Mouse (Mus musculus) kidney, embryonic 16.5 days (tissue): ENCODE results near the gene Skp2. TPM values are rescaled to one million over a fixed set of nuclear protein-coding genes. Genes with fewer than 3 reads are reported as not detected.

Experiments
- ATAC-seq: fragments of 200-750 bp; cut with Nextera tagmentation; 2 replicates; pipeline ENCODE4 v1.8.0; 2017; ENCODE audit warnings: moderate TSS enrichment; ENCODE audit not compliant: low FRiP score, low TSS enrichment
- H3K27ac ChIP-seq: fragments of 300-500 bp; sonication (generic); 2 replicates; pipeline ENCODE4 v1.5.1; 2014; ENCODE audit warnings: low read length
- H3K27me3 ChIP-seq: fragments of 300-500 bp; sonication (generic); 2 replicates; pipeline ENCODE4 v1.6.1; 2014; ENCODE audit warnings: low read length, control low read depth, mixed read lengths; ENCODE audit not compliant: insufficient read depth
- H3K36me3 ChIP-seq: fragments of 300-500 bp; sonication (generic); 2 replicates; pipeline ENCODE4 v1.6.1; 2014; ENCODE audit warnings: low read length, control low read depth, mixed read lengths; ENCODE audit not compliant: insufficient read depth
- H3K4me1 ChIP-seq: fragments of 300-500 bp; sonication (generic); 2 replicates; pipeline ENCODE4 v1.6.1; 2014; ENCODE audit warnings: low read length, control low read depth, mixed read lengths; ENCODE audit not compliant: insufficient read depth
- H3K4me2 ChIP-seq: fragments of 300-500 bp; sonication (generic); replicated peaks from 2 replicates; pipeline ENCODE4 v1.6.1; 2014; ENCODE audit warnings: low read depth, low read length
- H3K4me3 ChIP-seq: fragments of 300-500 bp; sonication (generic); 2 replicates; pipeline ENCODE4 v1.5.1; 2014; ENCODE audit warnings: mild to moderate bottlenecking, low read length
- H3K9ac ChIP-seq: fragments of 300-500 bp; sonication (generic); replicated peaks from 2 replicates; pipeline ENCODE4 v1.6.1; 2014; ENCODE audit warnings: low read length
- H3K9me3 ChIP-seq: fragments of 300-500 bp; sonication (generic); 2 replicates; pipeline ENCODE4 v1.6.1; 2016; ENCODE audit warnings: low read length, control low read depth
- WGBS: fragments of 180-500 bp; shearing (Covaris S2); extraction: QIAGEN DNeasy Blood & Tissue Kit; methylation state at CpG from one replicate; pipeline ENCODE4 v1.1.7; 2014; 5-methylcytosine and 5-hydroxymethylcytosine counted together
- polyA plus RNA-seq: library from polyadenylated mRNA; unstranded; fragments of >200 nt; fragmentation: Nextera tagmentation; extraction: Ambion mirVana; gene quantifications from 2 replicates; pipeline ENCODE4 v1.2.1, GENCODE M21; 2015

Gene Skp2
- polyA plus RNA-seq, 1 experiment from 2014 or later: 74.8 TPM

- Histone ChIP-seq H3K27me3 (no peaks in the 10 kb centered on the region), H3K9me3 (no peaks in the 10 kb centered on the region), H3K27ac (no peak overlapping the region), H3K9ac (no peak overlapping the region), H3K4me1 (peaks cover 10% of the 10 kb centered on the region), H3K4me2 (peak overlapping the region; percentile 36), H3K4me3 (no peak overlapping the region), H3K36me3 (peaks cover 24% of the 10 kb centered on the region)
- ATAC-seq: peak; percentile 92
- WGBS: 19% methylated on average over 13 of the region's 13 CpGs
Measured at GRCm38 (mm10) chr15:9094366-9094750, 60.9 kb downstream of the Skp2 start.

DNA sequence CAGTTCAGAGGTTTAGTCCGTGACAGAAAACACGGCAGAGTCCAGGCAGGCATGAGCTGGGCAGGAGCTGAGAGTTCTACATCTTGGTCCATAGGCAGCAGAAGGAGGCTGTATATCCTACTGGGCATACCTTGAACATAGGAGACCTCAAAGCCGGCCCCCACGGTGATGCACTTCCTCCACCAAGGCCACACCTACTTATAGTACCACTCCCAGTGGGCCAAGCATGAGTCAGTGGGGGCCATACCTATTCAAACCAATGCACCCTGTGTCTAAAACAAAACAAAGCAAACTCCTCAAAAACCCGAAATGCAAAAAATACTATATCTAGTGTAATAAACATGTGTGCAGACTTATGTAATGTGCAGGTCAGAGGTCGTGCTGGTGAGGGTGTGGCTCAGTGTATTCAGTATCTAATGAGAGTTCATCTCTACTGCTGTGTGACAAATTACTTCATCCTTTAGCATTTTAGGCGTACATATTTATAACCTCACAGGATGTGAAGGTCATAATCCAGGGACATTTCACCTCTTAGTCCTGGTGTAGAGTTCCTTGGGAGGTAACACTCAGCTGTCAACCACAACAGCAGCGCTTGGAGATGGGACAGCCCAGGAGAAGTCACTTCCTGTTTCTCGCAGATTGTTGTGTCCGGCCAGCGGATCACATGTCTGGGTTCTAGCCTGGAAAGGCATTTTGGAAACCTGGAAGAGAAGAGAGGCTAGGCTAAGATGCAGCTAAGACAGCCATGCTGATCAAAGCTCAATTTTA is 61.4 kb downstream of the Skp2 start:
- H3K4me1 ChIP-seq: peaks cover 13% of the 10 kb centered on the region
- WGBS: 68% methylated on average over 11 of the region's 11 CpGs
- no peak overlapping the region for H3K9ac ChIP-seq

DNA sequence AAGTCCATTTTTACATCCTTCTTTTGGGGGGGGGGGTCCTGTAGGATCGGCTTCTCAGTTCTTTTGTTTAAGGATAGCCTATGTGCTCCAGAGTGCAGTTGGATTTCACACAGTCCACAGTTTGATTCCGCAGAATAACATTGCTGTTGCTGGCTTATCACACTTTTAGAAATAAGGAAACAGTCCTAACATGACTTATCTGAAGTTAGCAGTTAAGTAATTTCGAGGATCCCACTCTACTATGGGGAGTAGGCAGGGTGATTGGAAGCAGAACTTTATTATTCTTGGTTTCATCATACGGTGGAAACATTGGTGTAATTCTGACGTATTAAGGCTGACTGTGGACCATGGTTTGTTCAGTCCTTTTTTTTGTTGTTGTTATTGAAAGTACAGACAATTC is 64.6 kb downstream of the Skp2 start:
- Histone ChIP-seq H3K4me2 (no peak overlapping the region), H3K27me3 (no peaks in the 10 kb centered on the region), H3K36me3 (peaks cover 20% of the 10 kb centered on the region), H3K27ac (no peak overlapping the region), H3K9me3 (no peaks in the 10 kb centered on the region), H3K4me3 (no peak overlapping the region), H3K4me1 (peaks cover 24% of the 10 kb centered on the region), H3K9ac (no peak overlapping the region)
- no peak for ATAC-seq
- 86% methylated on average over 5 of the region's 5 CpGs for WGBS

More for the DNA sequence above, 61.4 kb downstream of the Skp2 start:
- Histone ChIP-seq H3K4me3 (no peak overlapping the region), H3K4me2 (no peak overlapping the region), H3K9me3 (no peaks in the 10 kb centered on the region), H3K36me3 (peaks cover 19% of the 10 kb centered on the region), H3K27me3 (no peaks in the 10 kb centered on the region), H3K27ac (no peak overlapping the region)
- peak; percentile 46; the same call in 1 of the 2 replicates for ATAC-seq

GRCm38 (mm10) chr15:9089136-9089720 is 66.0 kb downstream of the Skp2 start:
- Histone ChIP-seq H3K4me1 (peaks cover 19% of the 10 kb centered on the region), H3K4me2 (no peak overlapping the region), H3K36me3 (peaks cover 20% of the 10 kb centered on the region), H3K9me3 (no peaks in the 10 kb centered on the region), H3K27ac (no peak overlapping the region), H3K9ac (no peak overlapping the region), H3K4me3 (no peak overlapping the region), H3K27me3 (no peaks in the 10 kb centered on the region)
- ATAC-seq: peak; percentile 71
- WGBS: 12% methylated on average over 2 of the region's 2 CpGs

DNA sequence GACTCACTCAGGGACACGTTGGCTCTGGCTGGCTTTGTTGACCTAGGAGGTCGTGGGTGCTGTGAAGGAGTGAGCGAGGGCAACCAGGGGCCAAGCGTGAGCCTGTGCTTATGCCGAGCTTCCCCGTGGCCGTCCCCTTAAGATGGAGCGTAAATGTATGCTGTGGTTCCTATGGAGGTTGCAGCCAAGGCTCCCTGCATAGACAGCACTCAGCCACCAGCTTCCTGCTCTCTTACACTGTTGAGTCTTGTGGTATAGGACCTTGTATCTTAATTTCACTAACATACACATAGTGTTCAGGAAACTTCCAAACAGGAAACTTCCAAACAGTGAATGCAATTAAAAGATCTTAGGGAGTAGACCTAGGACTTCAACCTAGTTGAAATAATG is 66.5 kb downstream of the Skp2 start:
- no peaks in the 10 kb centered on the region for H3K9me3 ChIP-seq
- no peak overlapping the region for H3K4me2 ChIP-seq
- H3K36me3 ChIP-seq: peaks cover 19% of the 10 kb centered on the region
- H3K27me3 ChIP-seq: no peaks in the 10 kb centered on the region
- H3K4me3 ChIP-seq: no peak overlapping the region
- WGBS: 54% methylated on average over 8 of the region's 8 CpGs
- peaks cover 18% of the 10 kb centered on the region for H3K4me1 ChIP-seq
- H3K9ac ChIP-seq: no peak overlapping the region
- peak overlapping the region; percentile 20; the same call in 1 of the 2 replicates for H3K27ac ChIP-seq
- ATAC-seq: 0 out of 2 replicates have a peak, but pooled peaks have one; percentile 28

- H3K36me3 ChIP-seq: peaks cover 15% of the 10 kb centered on the region; the same call in 1 of the 2 replicates
- no peaks in the 10 kb centered on the region for H3K27me3 ChIP-seq
- H3K9me3 ChIP-seq: no peaks in the 10 kb centered on the region
- no peak overlapping the region for H3K9ac ChIP-seq
- H3K4me1 ChIP-seq: peaks cover 18% of the 10 kb centered on the region
- no peak overlapping the region for H3K4me2 ChIP-seq
- no peak overlapping the region for H3K27ac ChIP-seq
- no peak for ATAC-seq
- no peak overlapping the region for H3K4me3 ChIP-seq
- 89% methylated on average over 17 of the region's 17 CpGs for WGBS
Measured at GRCm38 (mm10) chr15:9087895-9088682, 67.1 kb downstream of the Skp2 start.

DNA sequence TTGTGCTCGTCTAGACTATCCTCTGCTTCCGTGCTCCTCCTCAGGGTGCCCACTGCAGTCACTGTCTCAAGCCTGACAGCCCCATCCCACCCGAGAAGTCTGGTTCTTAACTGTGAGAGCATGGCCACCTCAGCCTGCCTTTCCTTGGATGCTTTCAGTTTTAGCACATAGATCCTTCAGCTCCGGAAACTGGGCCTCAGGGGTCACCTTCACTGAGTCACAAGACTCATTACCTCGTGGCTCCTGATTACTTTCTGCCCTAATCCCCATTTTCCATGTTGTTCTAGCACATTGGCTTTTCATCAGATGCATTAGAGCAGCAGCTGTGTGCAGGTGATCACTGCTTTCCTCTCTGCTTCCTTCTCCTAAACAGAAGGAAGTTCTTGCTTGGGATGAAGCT is 67.8 kb downstream of the Skp2 start:
- no peaks in the 10 kb centered on the region for H3K9me3 ChIP-seq
- H3K4me1 ChIP-seq: peaks cover 18% of the 10 kb centered on the region
- H3K27ac ChIP-seq: no peak overlapping the region
- no peak for ATAC-seq
- H3K36me3 ChIP-seq: peaks cover 10% of the 10 kb centered on the region; the same call in 1 of the 2 replicates
- 69% methylated on average over 5 of the region's 5 CpGs for WGBS
- H3K4me3 ChIP-seq: no peak overlapping the region
- no peak overlapping the region for H3K4me2 ChIP-seq
- no peaks in the 10 kb centered on the region for H3K27me3 ChIP-seq
- H3K9ac ChIP-seq: no peak overlapping the region

- H3K9me3 ChIP-seq: no peaks in the 10 kb centered on the region
- ATAC-seq: no peak
- peaks cover 10% of the 10 kb centered on the region; the same call in 1 of the 2 replicates for H3K36me3 ChIP-seq
- H3K27me3 ChIP-seq: no peaks in the 10 kb centered on the region
- H3K4me2 ChIP-seq: no peak overlapping the region
- peaks cover 18% of the 10 kb centered on the region for H3K4me1 ChIP-seq
- WGBS: 80% methylated on average over 11 of the region's 11 CpGs
- H3K9ac ChIP-seq: no peak overlapping the region
- H3K27ac ChIP-seq: no peak overlapping the region
- no peak overlapping the region for H3K4me3 ChIP-seq
Measured at GRCm38 (mm10) chr15:9086813-9087212, 68.4 kb downstream of the Skp2 start.

DNA sequence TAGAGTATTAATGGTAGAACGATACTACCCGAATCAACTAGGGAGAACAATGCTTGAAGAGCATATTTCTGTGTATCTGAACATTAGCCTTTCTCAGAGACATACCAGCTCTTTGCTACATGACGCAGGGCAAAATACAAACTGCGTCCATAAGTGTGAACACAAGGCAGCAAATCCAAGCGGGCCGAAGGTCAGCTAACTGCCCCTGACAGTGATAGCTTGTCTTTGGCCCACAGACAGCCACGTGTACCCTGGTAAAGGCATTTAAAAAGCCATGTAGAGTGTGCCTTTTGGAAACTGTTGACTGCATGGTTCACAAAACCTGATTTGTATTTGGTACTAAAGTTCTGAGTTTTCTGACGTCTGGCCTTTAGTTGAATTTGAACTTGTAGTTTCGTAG is 72.5 kb downstream of the Skp2 start:
- Histone ChIP-seq H3K27ac (no peak overlapping the region), H3K9me3 (no peaks in the 10 kb centered on the region), H3K27me3 (no peaks in the 10 kb centered on the region), H3K36me3 (peaks cover 6% of the 10 kb centered on the region; the same call in 1 of the 2 replicates), H3K9ac (no peak overlapping the region), H3K4me2 (no peak overlapping the region), H3K4me1 (peaks cover 15% of the 10 kb centered on the region), H3K4me3 (no peak overlapping the region)
- no peak for ATAC-seq
- WGBS: 84% methylated on average over 9 of the region's 9 CpGs
